In the genomic region with DNA sequence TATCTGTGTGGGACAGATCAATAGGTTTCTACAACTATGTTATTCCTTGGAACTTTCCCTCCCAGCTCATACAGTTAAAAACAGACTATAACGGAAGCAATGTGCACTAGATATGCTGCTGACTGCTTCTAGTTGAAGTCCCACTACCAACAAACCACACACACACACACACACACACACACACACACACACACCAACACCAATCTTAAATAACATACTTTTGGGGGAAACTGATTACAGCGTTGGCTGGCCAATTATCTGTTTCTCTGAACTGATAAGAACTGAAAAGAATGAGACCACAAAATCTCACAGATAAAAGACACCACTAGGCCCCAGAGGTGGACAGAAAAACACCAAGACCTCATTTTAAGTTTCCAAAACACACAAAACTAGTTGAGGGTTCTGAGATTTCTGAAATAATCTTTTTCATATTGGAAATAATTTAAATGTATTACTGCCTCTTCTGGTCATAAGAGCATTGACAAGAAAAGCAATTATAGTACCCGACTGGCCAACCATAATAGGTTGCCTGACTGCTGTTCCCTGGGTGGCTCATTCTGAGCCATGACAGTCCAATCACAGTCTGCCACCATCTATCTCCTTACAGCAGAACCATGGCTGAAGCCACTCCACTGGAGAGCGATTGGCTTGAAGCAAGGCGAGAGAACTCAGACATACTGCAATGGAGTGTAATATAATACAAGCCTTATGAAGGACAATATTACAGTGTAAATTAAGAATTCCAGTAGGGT, we compare ENCODE assay signal across 28 mouse cellular contexts. TPM values are rescaled to one million over a fixed set of nuclear protein-coding genes. Genes with fewer than 3 reads are reported as not detected.
"Had no signal": no experiment of that assay in that cellular context is flagged by ENCODE, and none has a peak within 500 bp of the region (broad histone marks: within the 10 kb centered on the region; RNA-seq: fewer than 3 reads in every experiment).

No protein-coding gene starts in this region.

- H3K9ac ChIP-seq: liver, embryonic 15.5 days; lung, embryonic 14.5 days; midbrain, embryonic 12.5 days; midbrain, embryonic 15.5 days; neural tube, embryonic 13.5 days; stomach, embryonic 15.5 days had no signal

- H3K36me3 ChIP-seq: liver, embryonic 15.5 days; midbrain, embryonic 12.5 days; midbrain, embryonic 15.5 days; neural tube, embryonic 13.5 days; stomach, embryonic 15.5 days had no signal

- H3K4me1 ChIP-seq: stomach, embryonic 15.5 days had no signal

- DNase-seq: kidney, adult 2 months; kidney, postnatal 25 days; layer of hippocampus, adult 9-11 months; lung, embryonic 14.5 days; retina, postnatal 1 day; right cerebral cortex, postnatal 25 days; spleen, adult 18-20 months; thymus, adult 18-20 months; thymus, postnatal 36 days had no signal

- H3K27ac ChIP-seq: kidney, postnatal 0 days; layer of hippocampus, adult 2 months; liver, embryonic 15.5 days; macrophage; midbrain, embryonic 12.5 days; midbrain, embryonic 15.5 days; neural tube, embryonic 13.5 days; stomach, embryonic 15.5 days had no signal

- H3K4me2 ChIP-seq: liver, embryonic 15.5 days; lung, embryonic 14.5 days; midbrain, embryonic 12.5 days; midbrain, embryonic 15.5 days; neural tube, embryonic 13.5 days; stomach, embryonic 15.5 days had no signal

- ATAC-seq: intestine, postnatal 0 days; lung, postnatal 0 days; midbrain, embryonic 15.5 days had no signal

- H3K9me3 ChIP-seq: liver, embryonic 15.5 days; midbrain, embryonic 12.5 days; midbrain, embryonic 15.5 days; neural tube, embryonic 13.5 days; stomach, embryonic 15.5 days had no signal

- H3K4me3 ChIP-seq: layer of hippocampus, adult 2 months; liver, embryonic 15.5 days; midbrain, embryonic 12.5 days; midbrain, embryonic 15.5 days; neural tube, embryonic 13.5 days; stomach, embryonic 15.5 days had no signal

- H3K27me3 ChIP-seq: liver, embryonic 15.5 days; midbrain, embryonic 12.5 days; midbrain, embryonic 15.5 days; neural tube, embryonic 13.5 days; stomach, embryonic 15.5 days had no signal

RNA-seq across cellular contexts. Expression of gene Gm17622, which starts 46.5 kb away (rescaled TPM):
- total RNA-seq: layer of hippocampus, adult 2 months; layer of hippocampus, postnatal 25 days; left cerebral cortex, adult 18-20 months; left cerebral cortex, postnatal 36 days; neutrophil, adult 5-6 weeks had no signal
- polyA plus RNA-seq: intestine, postnatal 0 days; kidney, adult 2 months; kidney, embryonic 14.5 days; kidney, postnatal 0 days; large intestine, adult 2 months; limb, embryonic 11.5 days; limb, embryonic 14.5 days; liver, embryonic 15.5 days; lung, embryonic 14.5 days; lung, postnatal 0 days; macrophage; midbrain, embryonic 12.5 days; midbrain, embryonic 15.5 days; neural tube, embryonic 13.5 days; stomach, embryonic 15.5 days; urinary bladder, adult 2 months had no signal
